Mouse (Mus musculus) kidney, adult 2 months (tissue): Measurements from ENCODE around the gene Ptprn2. TPM values are rescaled to one million over a fixed set of nuclear protein-coding genes. Genes with fewer than 3 reads are reported as not detected.

ENCODE experiments used
- DNase-seq: peaks from one replicate; pipeline ENCODE4 v3.0.0; 2021
- H3K27ac ChIP-seq: fragments of 200-500 bp; 2 replicates; pipeline ENCODE4 v1.5.1; 2012; ENCODE audit warnings: low read depth, low read length, control low read depth, inconsistent platforms; ENCODE audit not compliant: insufficient read depth
- H3K27me3 ChIP-seq: fragments of 200-500 bp; replicated peaks from 2 replicates; pipeline ENCODE4 v1.6.1; 2012; ENCODE audit warnings: mild to moderate bottlenecking, moderate library complexity, low read length, inconsistent platforms; ENCODE audit not compliant: control insufficient read depth, insufficient read depth
- H3K36me3 ChIP-seq: fragments of 200-500 bp; 2 replicates; pipeline ENCODE4 v1.6.1; 2012; ENCODE audit warnings: mild to moderate bottlenecking, moderate library complexity, low read length, inconsistent platforms; ENCODE audit not compliant: control insufficient read depth, insufficient read depth
- H3K4me1 ChIP-seq: fragments of 200-500 bp; 2 replicates; pipeline ENCODE4 v1.6.1; 2011; ENCODE audit warnings: low read length; ENCODE audit not compliant: control insufficient read depth, insufficient read depth
- H3K4me3 ChIP-seq: fragments of 200-500 bp; 2 replicates; pipeline ENCODE4 v1.5.1; 2011; ENCODE audit warnings: mild to moderate bottlenecking, low read depth, low read length, control low read depth; ENCODE audit not compliant: insufficient read depth
- CTCF ChIP-seq: fragments of 200-500 bp; conservative IDR thresholded peaks from 2 replicates; pipeline ENCODE4 v1.5.1; 2011; ENCODE audit warnings: low read depth, mild to moderate bottlenecking, control low read depth, low read length, moderate library complexity, mixed read lengths; ENCODE audit not compliant: insufficient read depth, insufficient read length
- POLR2A ChIP-seq: fragments of 200-500 bp; IDR thresholded peaks from one replicate; pipeline ENCODE4 v1.6.1; 2011; ENCODE audit warnings: low read depth, low read length, control low read depth
- WGBS: fragments of 180-500 bp; shearing (Covaris S2); methylation state at CpG from one replicate; pipeline ENCODE4 v1.1.7; 2018; 5-methylcytosine and 5-hydroxymethylcytosine counted together
- polyA plus RNA-seq: library from polyadenylated mRNA; depleted of rRNA; stranded (reverse); fragments of >200 nt; gene quantifications from 2 replicates; pipeline ENCODE4 v1.2.3, GENCODE M21; 2012

Gene Ptprn2
- polyA plus RNA-seq, 1 experiment = 0.91 TPM

- no peaks in the 10 kb centered on the region for H3K4me1 ChIP-seq
- H3K36me3 ChIP-seq = no peaks in the 10 kb centered on the region
- 78% methylated on average over 1 of the region's 1 CpGs for WGBS
- TF ChIP-seq POLR2A (no peak), CTCF (no peak)
- no peak overlapping the region for H3K27ac ChIP-seq
- no peaks in the 10 kb centered on the region for H3K27me3 ChIP-seq
- H3K4me3 ChIP-seq = no peak overlapping the region
- DNase-seq = no peak
Measured at GRCm38 (mm10) chr12:117265211-117265610, 779.7 kb downstream of the Ptprn2 start.

GRCm38 (mm10) chr12:117268543-117269172, 783.1 kb downstream of the Ptprn2 start:
- no peak overlapping the region for H3K4me3 ChIP-seq
- no peak overlapping the region for H3K27ac ChIP-seq
- WGBS = 73% methylated on average over 7 of the region's 7 CpGs
- TF ChIP-seq POLR2A = no peak
- TF ChIP-seq CTCF = no peak
- H3K27me3 ChIP-seq = no peaks in the 10 kb centered on the region
- H3K36me3 ChIP-seq = no peaks in the 10 kb centered on the region
- no peaks in the 10 kb centered on the region for H3K4me1 ChIP-seq
- no peak for DNase-seq

GRCm38 (mm10) chr12:117269310-117269709, 783.8 kb downstream of the Ptprn2 start:
- Histone ChIP-seq H3K4me1 (no peaks in the 10 kb centered on the region), H3K27ac (no peak overlapping the region), H3K4me3 (no peak overlapping the region), H3K36me3 (no peaks in the 10 kb centered on the region), H3K27me3 (no peaks in the 10 kb centered on the region)
- WGBS = 84% methylated on average over 4 of the region's 4 CpGs
- TF ChIP-seq CTCF (no peak), POLR2A (no peak)
- no peak for DNase-seq

GRCm38 (mm10) chr12:117270199-117270598, 784.7 kb downstream of the Ptprn2 start:
- DNase-seq = no peak
- no peaks in the 10 kb centered on the region for H3K27me3 ChIP-seq
- H3K4me1 ChIP-seq = no peaks in the 10 kb centered on the region
- TF ChIP-seq POLR2A (no peak), CTCF (no peak)
- H3K27ac ChIP-seq = no peak overlapping the region
- no peaks in the 10 kb centered on the region for H3K36me3 ChIP-seq
- H3K4me3 ChIP-seq = no peak overlapping the region
- WGBS = 77% methylated on average over 4 of the region's 4 CpGs

- DNase-seq = no peak
- no peaks in the 10 kb centered on the region for H3K36me3 ChIP-seq
- no peaks in the 10 kb centered on the region for H3K27me3 ChIP-seq
- H3K4me1 ChIP-seq = no peaks in the 10 kb centered on the region
- no peak overlapping the region for H3K4me3 ChIP-seq
- TF ChIP-seq POLR2A (no peak), CTCF (no peak)
- 33% methylated on average over 4 of the region's 4 CpGs for WGBS
- H3K27ac ChIP-seq = no peak overlapping the region
Measured at GRCm38 (mm10) chr12:117273166-117273565, 787.6 kb downstream of the Ptprn2 start.

GRCm38 (mm10) chr12:117274576-117274975, 789.1 kb downstream of the Ptprn2 start:
- no peak for TF ChIP-seq CTCF
- no peak for TF ChIP-seq POLR2A
- 83% methylated on average over 5 of the region's 5 CpGs for WGBS
- DNase-seq = no peak
- no peaks in the 10 kb centered on the region for H3K4me1 ChIP-seq
- H3K27me3 ChIP-seq = no peaks in the 10 kb centered on the region
- H3K36me3 ChIP-seq = no peaks in the 10 kb centered on the region
- H3K4me3 ChIP-seq = no peak overlapping the region
- H3K27ac ChIP-seq = no peak overlapping the region

GRCm38 (mm10) chr12:117280790-117281189, 795.3 kb downstream of the Ptprn2 start:
- no peak overlapping the region for H3K27ac ChIP-seq
- peak; percentile 81 for DNase-seq
- 71% methylated on average over 3 of the region's 3 CpGs for WGBS
- no peaks in the 10 kb centered on the region for H3K4me1 ChIP-seq
- no peaks in the 10 kb centered on the region for H3K27me3 ChIP-seq
- H3K4me3 ChIP-seq = no peak overlapping the region
- no peaks in the 10 kb centered on the region for H3K36me3 ChIP-seq
- TF ChIP-seq CTCF = no peak
- no peak for TF ChIP-seq POLR2A

GRCm38 (mm10) chr12:117282659-117283058, 797.1 kb downstream of the Ptprn2 start:
- DNase-seq = no peak
- H3K27me3 ChIP-seq = no peaks in the 10 kb centered on the region
- WGBS = 73% methylated on average over 2 of the region's 2 CpGs
- no peak overlapping the region for H3K27ac ChIP-seq
- no peaks in the 10 kb centered on the region for H3K4me1 ChIP-seq
- no peak overlapping the region for H3K4me3 ChIP-seq
- TF ChIP-seq POLR2A (no peak), CTCF (no peak)
- no peaks in the 10 kb centered on the region for H3K36me3 ChIP-seq
